Mouse (Mus musculus) midbrain, embryonic 15.5 days (tissue): ENCODE results near the gene Stk11ip. TPM values are rescaled to one million over a fixed set of nuclear protein-coding genes. Genes with fewer than 3 reads are reported as not detected.

ENCODE experiments used
- ATAC-seq: fragments of 200-750 bp; cut with Nextera tagmentation; replicated peaks from 2 replicates; pipeline ENCODE4 v1.8.0; 2017; ENCODE audit warnings: moderate TSS enrichment
- H3K27ac ChIP-seq: fragments of 300-500 bp; sonication (generic); 2 replicates; pipeline ENCODE4 v1.5.1; 2015; ENCODE audit warnings: mild to moderate bottlenecking, inconsistent platforms
- H3K27me3 ChIP-seq: fragments of 300-500 bp; sonication (generic); replicated peaks from 2 replicates; pipeline ENCODE4 v1.6.1; 2015; ENCODE audit warnings: inconsistent platforms
- H3K36me3 ChIP-seq: fragments of 300-500 bp; sonication (generic); replicated peaks from 2 replicates; pipeline ENCODE4 v1.6.1; 2015; ENCODE audit warnings: inconsistent platforms
- H3K4me1 ChIP-seq: fragments of 300-500 bp; sonication (generic); 2 replicates; pipeline ENCODE4 v1.6.1; 2015; ENCODE audit warnings: inconsistent platforms
- H3K4me2 ChIP-seq: fragments of 300-500 bp; sonication (generic); 2 replicates; pipeline ENCODE4 v1.6.1; 2015; ENCODE audit warnings: inconsistent platforms, mild to moderate bottlenecking, moderate library complexity
- H3K4me3 ChIP-seq: fragments of 300-500 bp; sonication (generic); 2 replicates; pipeline ENCODE4 v1.5.1; 2015; ENCODE audit warnings: mild to moderate bottlenecking, inconsistent platforms
- H3K9ac ChIP-seq: fragments of 300-500 bp; sonication (generic); 2 replicates; pipeline ENCODE4 v1.6.1; 2015; ENCODE audit warnings: mild to moderate bottlenecking, inconsistent platforms
- H3K9me3 ChIP-seq: fragments of 300-500 bp; sonication (generic); 2 replicates; pipeline ENCODE4 v1.6.1; 2016; ENCODE audit warnings: inconsistent platforms
- WGBS: fragments of 180-500 bp; shearing (Covaris S2); methylation state at CpG from one replicate; pipeline ENCODE4 v1.1.7; 2015; ENCODE audit warnings: mixed read lengths; 5-methylcytosine and 5-hydroxymethylcytosine counted together
- polyA plus RNA-seq: library from polyadenylated mRNA; unstranded; fragments of >200 nt; fragmentation: Nextera tagmentation; extraction: Ambion mirVana; gene quantifications from 2 replicates; pipeline ENCODE4 v1.2.1, GENCODE M21; 2015

Gene Stk11ip
- polyA plus RNA-seq, 1 experiment from 2014 or later: 27.7 TPM

DNA sequence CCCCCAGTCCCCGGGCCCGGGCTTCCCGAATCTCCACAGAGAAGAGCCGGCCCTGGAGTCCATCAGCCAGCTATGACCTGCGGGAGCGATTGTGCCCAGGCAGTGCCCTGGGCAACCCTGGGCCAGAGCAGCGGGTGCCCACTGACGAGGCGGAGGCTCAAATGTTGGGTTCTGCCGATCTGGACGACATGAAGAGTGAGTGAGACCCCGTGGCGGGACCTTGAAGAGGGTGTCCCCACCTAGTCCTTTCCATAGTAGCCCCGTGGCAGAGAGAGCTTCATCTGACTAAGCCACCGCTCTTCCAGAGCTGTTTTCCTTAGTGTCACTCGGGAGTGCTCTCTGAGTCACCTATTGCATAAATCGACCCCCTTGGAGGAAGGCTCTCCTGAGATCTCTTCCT lies 27.5 kb downstream of the Stk11ip start:
- H3K9ac ChIP-seq: no peak overlapping the region
- no peak overlapping the region for H3K4me3 ChIP-seq
- ATAC-seq: no peak
- no peaks in the 10 kb centered on the region for H3K27me3 ChIP-seq
- no peak overlapping the region for H3K4me2 ChIP-seq
- peaks cover 19% of the 10 kb centered on the region for H3K4me1 ChIP-seq
- no peaks in the 10 kb centered on the region for H3K9me3 ChIP-seq
- H3K36me3 ChIP-seq: peaks cover 26% of the 10 kb centered on the region; the same call in 1 of the 2 replicates
- H3K27ac ChIP-seq: no peak overlapping the region
- WGBS: 89% methylated on average over 17 of the region's 17 CpGs

DNA sequence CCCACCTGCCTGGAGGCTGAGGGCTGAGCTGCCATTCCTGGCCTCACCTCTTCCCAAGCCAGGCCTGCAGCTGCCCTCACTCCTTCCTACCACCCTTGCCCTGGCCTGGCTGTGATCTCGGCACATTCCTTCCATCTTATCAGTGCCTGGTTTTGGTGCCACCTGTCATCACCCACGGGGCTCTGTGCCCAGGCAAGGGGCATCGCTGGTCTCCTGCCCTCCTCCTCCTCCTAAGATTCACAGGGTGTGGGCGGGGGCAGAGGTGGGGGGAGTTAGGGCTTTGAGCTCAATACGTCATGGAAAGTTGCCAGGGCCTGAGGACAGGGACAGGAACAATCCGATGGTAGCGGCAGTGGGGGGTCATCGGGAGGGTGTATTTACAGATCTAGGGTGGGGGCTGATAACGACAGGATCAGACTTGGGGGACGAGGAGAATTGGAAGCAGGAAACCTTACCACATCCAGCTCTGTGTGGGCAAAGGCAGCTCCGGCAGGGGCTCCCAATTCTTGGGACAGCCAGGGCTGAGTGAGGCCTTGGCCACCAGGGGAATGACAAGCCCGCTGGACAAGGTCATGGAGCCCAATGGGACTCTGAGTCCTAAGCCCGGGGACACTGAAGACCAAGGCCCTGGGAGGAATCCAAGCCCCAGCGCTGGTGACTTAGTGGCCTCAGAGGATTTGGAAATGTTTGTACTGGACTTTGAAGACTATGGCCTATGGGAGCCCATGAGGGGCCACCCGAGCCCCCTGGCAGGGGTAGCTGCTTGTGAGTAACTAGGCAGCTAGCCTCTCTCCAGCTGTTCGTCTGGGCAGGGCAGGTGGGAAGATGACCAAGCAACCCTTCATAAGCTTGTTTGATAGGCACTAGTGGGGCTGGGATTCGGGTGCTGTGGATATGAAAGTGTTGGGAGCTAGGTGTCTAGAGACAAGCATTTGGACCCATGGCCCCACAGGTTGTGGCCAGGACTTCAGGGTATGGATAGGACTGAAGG lies 28.3 kb downstream of the Stk11ip start:
- no peak overlapping the region for H3K9ac ChIP-seq
- H3K36me3 ChIP-seq: peaks cover 33% of the 10 kb centered on the region; the same call in 1 of the 2 replicates
- H3K4me3 ChIP-seq: no peak overlapping the region
- no peaks in the 10 kb centered on the region for H3K27me3 ChIP-seq
- 89% methylated on average over 17 of the region's 17 CpGs for WGBS
- H3K9me3 ChIP-seq: no peaks in the 10 kb centered on the region
- ATAC-seq: no peak
- H3K27ac ChIP-seq: no peak overlapping the region
- H3K4me1 ChIP-seq: peaks cover 19% of the 10 kb centered on the region
- H3K4me2 ChIP-seq: no peak overlapping the region

DNA sequence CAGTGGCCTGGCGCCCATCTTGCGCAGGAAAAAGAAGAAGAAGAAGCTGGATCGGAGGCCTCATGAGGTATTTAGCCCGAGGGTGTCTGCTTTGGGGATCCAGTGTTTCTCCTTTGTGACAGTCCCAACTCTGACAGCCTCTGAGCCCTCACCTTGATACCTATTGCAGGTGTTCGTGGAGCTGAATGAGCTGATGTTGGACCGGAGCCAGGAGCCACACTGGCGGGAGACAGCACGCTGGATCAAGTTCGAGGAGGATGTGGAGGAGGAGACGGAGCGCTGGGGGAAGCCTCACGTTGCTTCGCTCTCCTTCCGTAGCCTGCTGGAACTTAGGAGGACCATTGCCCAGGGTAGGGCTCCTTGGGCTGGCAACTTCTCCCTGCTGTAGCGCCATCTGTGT lies 29.3 kb downstream of the Stk11ip start:
- Histone ChIP-seq H3K9me3 (no peaks in the 10 kb centered on the region), H3K4me1 (peaks cover 17% of the 10 kb centered on the region), H3K27me3 (no peaks in the 10 kb centered on the region), H3K9ac (no peak overlapping the region), H3K4me3 (no peak overlapping the region), H3K4me2 (no peak overlapping the region), H3K36me3 (peaks cover 36% of the 10 kb centered on the region; the same call in 1 of the 2 replicates), H3K27ac (no peak overlapping the region)
- no peak for ATAC-seq
- WGBS: 93% methylated on average over 15 of the region's 15 CpGs

DNA sequence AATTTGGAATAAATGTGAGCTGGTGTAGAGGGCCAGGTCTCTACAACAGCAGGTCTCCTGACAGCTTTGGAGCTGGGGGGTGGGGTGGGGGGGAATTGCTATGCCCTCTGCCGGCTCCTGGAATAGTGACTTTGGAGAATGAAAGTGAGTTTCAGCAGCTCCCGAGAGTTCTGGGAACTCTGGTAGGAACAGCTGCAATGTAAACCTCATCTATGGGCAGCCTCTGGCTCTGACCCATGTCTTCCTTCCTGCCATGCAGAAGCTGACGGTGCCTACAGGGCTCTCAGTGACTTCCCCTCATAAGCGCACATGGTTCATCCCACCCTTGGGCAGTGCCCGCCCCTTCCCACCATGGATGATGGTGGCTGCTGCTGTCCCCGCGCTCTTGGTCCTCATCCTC lies 34.4 kb downstream of the Stk11ip start:
- H3K27ac ChIP-seq: no peak overlapping the region
- peaks cover 42% of the 10 kb centered on the region; the same call in 1 of the 2 replicates for H3K36me3 ChIP-seq
- H3K4me1 ChIP-seq: peaks cover 12% of the 10 kb centered on the region
- no peak for ATAC-seq
- no peak overlapping the region for H3K9ac ChIP-seq
- H3K9me3 ChIP-seq: no peaks in the 10 kb centered on the region
- 92% methylated on average over 7 of the region's 7 CpGs for WGBS
- no peaks in the 10 kb centered on the region for H3K27me3 ChIP-seq
- no peak overlapping the region for H3K4me3 ChIP-seq
- no peak overlapping the region for H3K4me2 ChIP-seq

DNA sequence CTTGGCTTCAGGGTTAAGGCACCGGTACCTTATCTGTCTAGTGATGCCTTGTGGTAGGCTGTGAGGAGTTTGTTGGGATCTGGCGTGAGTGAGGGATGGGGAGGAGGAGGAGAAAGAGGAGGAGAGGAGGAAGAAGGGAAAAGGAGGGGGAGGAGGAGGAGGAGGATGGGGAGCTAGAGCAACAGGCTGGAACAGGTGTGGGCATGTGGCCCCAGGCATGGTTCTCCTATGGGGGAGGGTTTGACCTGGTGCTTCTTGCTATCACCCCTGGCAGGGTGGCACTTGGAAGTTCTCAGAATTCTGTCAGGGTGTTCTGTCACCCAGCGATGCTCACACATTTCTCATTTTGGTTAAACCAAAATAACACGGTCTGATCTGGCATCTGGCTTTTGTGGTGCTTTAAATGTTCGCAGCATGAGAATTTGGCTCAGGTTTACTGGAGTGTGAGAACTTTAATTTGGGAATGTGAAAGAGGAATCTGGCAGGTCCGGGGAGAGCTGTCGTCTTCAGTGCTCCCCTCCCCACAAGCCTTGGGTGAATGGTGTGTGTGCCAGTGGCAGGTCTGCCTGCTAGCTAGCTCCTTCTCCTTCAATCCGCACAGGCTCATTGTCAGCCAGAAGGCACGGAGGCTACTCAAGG lies 34.9 kb downstream of the Stk11ip start:
- WGBS: 82% methylated on average over 9 of the region's 9 CpGs
- Histone ChIP-seq H3K27ac (no peak overlapping the region), H3K36me3 (peaks cover 42% of the 10 kb centered on the region; the same call in 1 of the 2 replicates), H3K4me3 (no peak overlapping the region), H3K9ac (no peak overlapping the region), H3K4me1 (peaks cover 12% of the 10 kb centered on the region), H3K9me3 (no peaks in the 10 kb centered on the region), H3K4me2 (no peak overlapping the region), H3K27me3 (no peaks in the 10 kb centered on the region)
- ATAC-seq: no peak

DNA sequence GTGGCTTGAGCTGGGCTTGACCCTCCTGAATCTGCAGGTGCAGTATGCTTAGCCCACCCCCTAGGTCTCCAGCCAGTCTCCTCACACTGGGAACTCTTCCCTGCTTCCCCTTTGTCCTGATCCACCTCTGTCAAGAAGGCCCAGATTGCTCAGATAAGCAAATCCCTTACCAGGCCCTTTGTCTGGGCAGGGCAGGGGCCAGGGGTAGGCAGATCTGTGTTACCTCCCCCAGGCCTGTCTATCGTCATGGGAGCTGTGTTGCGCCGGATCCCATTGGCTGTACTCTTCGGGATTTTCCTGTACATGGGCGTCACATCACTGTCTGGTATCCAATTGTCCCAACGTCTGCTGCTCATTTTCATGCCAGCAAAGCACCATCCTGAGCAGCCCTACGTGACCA lies 35.7 kb downstream of the Stk11ip start:
- Histone ChIP-seq H3K36me3 (peaks cover 34% of the 10 kb centered on the region; the same call in 1 of the 2 replicates), H3K4me2 (no peak overlapping the region), H3K9ac (no peak overlapping the region), H3K9me3 (no peaks in the 10 kb centered on the region), H3K27ac (no peak overlapping the region), H3K27me3 (no peaks in the 10 kb centered on the region), H3K4me1 (peaks cover 18% of the 10 kb centered on the region), H3K4me3 (no peak overlapping the region)
- ATAC-seq: no peak
- 87% methylated on average over 7 of the region's 7 CpGs for WGBS

DNA sequence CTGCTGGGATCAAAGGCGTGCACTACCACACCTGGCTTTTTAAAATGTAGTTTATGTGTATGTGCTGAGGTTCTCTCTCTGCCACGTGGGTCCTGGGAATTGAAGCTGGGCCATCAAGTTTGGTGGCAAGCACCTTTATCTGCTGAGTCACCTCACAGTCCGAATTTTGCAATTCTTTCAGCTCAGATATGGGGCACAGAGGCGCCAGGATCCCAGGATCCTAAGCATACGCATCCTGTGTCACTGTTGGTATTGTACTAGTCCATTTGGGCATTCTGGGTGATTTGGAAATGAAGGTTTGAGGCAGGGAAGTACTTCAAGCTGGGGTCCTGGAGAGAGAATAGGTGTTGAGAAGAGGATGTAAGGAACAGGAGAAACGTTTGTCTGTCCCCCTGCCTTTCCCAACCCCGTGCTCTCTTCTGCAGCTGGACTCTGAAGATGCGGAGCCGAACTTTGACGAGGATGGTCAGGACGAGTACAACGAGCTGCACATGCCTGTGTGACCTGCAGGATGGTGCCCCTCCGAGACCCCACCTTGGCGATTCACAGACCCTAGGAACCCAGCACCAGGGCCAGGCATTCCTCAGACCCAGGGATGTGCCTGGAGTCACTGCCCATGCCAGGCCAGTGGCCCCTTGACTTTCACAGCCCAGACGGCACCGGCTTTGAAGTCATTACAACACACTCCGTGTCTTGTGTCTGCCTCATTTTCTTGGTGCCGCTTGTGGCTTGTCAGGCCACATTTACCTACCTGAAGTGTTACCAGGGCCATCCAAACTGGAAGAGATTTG lies 37.3 kb downstream of the Stk11ip start:
- no peaks in the 10 kb centered on the region for H3K27me3 ChIP-seq
- no peak overlapping the region for H3K4me3 ChIP-seq
- H3K4me1 ChIP-seq: peaks cover 18% of the 10 kb centered on the region
- WGBS: 88% methylated on average over 18 of the region's 18 CpGs
- no peak; the same call in 1 of the 2 replicates for ATAC-seq
- peaks cover 20% of the 10 kb centered on the region; the same call in 1 of the 2 replicates for H3K36me3 ChIP-seq
- H3K9ac ChIP-seq: no peak overlapping the region
- 0 out of 2 replicates have a peak, but pooled peaks cover 2% of the 10 kb centered on the region for H3K9me3 ChIP-seq
- no peak overlapping the region for H3K4me2 ChIP-seq
- H3K27ac ChIP-seq: peak overlapping the region; percentile 45; the same call in 1 of the 2 replicates

DNA sequence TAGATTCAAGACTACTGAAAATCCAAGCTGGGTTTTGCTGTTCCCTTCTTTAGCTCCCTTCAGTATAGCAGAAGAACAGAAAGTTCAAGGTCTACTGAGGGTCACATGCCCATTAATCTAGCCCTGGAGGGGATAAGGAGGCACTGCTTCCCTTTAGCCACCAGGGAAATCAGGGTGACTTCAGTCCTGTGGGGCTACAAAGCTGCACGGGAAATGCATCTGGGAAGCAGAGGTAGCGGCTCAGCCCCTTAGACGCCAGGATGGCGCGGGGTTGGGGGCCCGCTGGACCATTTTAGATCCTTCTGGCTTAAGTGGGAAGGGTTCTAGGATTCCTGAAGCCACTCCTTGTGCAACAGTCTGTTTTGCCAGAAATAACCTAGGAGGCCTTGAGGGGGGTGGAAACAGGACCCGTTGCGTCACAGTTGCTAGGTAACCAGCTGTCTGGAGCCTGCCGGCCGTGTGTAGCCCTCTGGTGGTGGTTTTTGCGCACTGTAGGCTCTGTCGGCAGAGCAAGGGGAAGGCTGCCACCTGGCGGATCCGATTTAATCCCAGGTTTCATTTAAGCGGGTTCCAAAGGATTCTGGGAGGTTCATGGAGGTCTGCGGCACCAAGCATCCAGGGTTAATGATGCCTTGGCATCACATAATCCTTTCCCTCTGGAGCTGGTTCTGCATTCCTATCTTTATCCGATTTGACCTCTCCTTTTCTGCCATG lies 38.0 kb downstream of the Stk11ip start:
- peak overlapping the region; percentile 56 for H3K27ac ChIP-seq
- H3K4me2 ChIP-seq: peak overlapping the region; percentile 40
- peak; percentile 93 for ATAC-seq
- 0 out of 2 replicates have a peak, but pooled peaks cover 2% of the 10 kb centered on the region for H3K9me3 ChIP-seq
- H3K4me3 ChIP-seq: no peak overlapping the region
- peaks cover 12% of the 10 kb centered on the region; the same call in 1 of the 2 replicates for H3K36me3 ChIP-seq
- WGBS: 9% methylated on average over 17 of the region's 17 CpGs
- no peak overlapping the region for H3K9ac ChIP-seq
- H3K27me3 ChIP-seq: no peaks in the 10 kb centered on the region
- peaks cover 18% of the 10 kb centered on the region for H3K4me1 ChIP-seq

DNA sequence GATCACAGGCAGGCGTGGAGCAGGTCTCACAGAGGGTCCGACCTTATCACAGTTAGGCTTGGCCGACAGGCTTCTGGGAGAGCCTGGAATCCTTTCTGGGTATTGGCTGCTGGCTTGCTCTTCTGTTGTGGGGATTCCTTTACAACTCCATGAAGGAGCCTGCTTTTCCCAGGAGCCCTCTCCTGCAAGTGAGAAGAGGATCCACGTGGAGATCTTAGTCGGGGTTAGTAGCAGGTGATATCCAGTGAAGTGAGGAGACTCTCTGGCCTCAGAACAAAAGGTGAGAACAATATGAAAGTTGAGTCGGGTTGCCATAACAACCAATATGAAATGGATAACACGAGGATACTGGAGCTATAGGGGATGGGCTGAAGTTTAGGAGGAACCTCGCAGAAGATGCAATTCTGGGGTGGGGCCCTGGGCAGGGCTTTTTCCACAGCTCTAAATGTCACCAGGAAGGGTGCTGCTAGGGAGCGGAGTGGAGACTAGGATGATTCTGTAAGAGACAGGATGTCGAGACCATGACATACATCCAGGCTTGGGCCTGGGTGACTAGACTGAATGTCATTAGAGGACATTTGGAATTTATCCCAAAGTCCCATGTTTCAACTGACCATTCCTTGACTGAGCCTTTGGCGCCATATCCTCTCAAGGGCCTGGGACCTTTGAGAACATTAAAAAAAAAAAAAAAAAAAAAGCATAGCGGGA lies 39.0 kb downstream of the Stk11ip start:
- ATAC-seq: peak; percentile 12; the same call in 1 of the 2 replicates
- Histone ChIP-seq H3K4me2 (no peak overlapping the region), H3K36me3 (peaks cover 7% of the 10 kb centered on the region; the same call in 1 of the 2 replicates), H3K4me1 (peaks cover 18% of the 10 kb centered on the region), H3K27ac (peak overlapping the region; percentile 56; the same call in 1 of the 2 replicates), H3K9me3 (0 out of 2 replicates have a peak, but pooled peaks cover 2% of the 10 kb centered on the region), H3K27me3 (no peaks in the 10 kb centered on the region), H3K9ac (no peak overlapping the region), H3K4me3 (no peak overlapping the region)
- 81% methylated on average over 12 of the region's 12 CpGs for WGBS

DNA sequence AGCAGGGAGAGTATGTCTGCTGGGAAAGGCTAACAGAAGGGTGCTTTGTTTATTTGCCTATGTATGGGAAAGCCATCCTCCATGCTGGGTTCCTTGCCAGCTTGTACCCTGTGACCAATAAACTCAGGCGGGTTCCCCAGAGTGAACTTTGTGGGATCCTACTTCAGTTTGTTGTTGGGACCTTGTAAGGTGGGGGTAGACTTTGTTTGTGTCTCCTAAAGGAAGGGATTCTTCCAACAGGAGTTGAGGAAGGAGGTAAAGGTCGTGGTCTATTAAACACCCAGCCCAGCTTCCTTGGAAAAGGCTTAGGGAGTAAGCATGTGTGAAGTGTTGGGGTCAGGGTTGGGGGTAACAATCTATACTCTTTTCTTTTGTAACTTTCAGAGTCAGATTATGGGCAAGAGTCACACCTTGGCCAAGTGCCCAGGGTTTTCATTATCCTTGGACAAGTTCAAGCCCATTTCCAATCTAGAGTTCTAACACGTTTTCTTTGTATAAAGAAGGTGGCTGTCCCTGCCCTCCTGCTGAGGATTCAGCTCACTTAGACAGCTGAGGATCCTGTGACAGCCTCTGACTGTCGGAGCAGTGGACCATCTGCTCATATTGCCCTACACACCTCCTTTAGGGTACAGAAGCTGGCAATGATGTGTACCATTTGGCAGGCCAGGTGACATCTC lies 40.0 kb downstream of the Stk11ip start:
- peaks cover 18% of the 10 kb centered on the region for H3K4me1 ChIP-seq
- no peak overlapping the region for H3K4me3 ChIP-seq
- 47% methylated on average over 4 of the region's 4 CpGs for WGBS
- 0 out of 2 replicates have a peak, but pooled peaks cover 2% of the 10 kb centered on the region for H3K9me3 ChIP-seq
- H3K4me2 ChIP-seq: no peak overlapping the region
- H3K36me3 ChIP-seq: peaks cover 7% of the 10 kb centered on the region; the same call in 1 of the 2 replicates
- 0 out of 2 replicates have a peak overlapping the region, but pooled peaks have one; percentile 7 for H3K27ac ChIP-seq
- no peak overlapping the region for H3K9ac ChIP-seq
- no peak for ATAC-seq
- no peaks in the 10 kb centered on the region for H3K27me3 ChIP-seq
